Mouse (Mus musculus): ENCODE results near the gene 1700003F12Rik. TPM values are rescaled to one million over a fixed set of nuclear protein-coding genes. Genes with fewer than 3 reads are reported as not detected.

1700003F12Rik gene
- polyA plus RNA-seq, 1 experiment = 828 TPM

DNA sequence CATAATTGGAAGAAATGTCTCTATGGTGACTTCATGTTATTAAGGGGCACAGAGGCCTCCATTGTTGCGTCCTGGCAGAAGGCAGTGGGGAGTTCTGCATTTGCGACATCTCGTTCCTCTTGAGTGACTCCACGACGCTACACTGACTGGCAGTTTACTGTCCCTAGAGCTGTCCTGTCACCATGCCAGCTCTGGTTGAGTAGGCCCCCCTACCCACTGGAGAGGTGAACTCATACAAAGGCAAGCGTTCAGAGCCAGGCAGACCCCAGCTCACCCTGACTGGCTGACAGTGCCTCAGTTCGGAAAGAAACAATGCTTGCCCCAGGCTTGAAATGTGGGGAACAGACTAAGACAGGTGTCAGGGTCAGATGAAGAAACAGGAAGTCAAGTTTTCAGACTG lies 27.4 kb downstream of the 1700003F12Rik start:
- H3K4me3 ChIP-seq (ENCODE audit: control insufficient read depth, low read depth, low read length) = no peak overlapping the region
- no peaks in the 10 kb centered on the region for H3K36me3 ChIP-seq (ENCODE audit: control insufficient read depth, insufficient read depth, low read length)
- peaks cover 3% of the 10 kb centered on the region for H3K4me1 ChIP-seq (ENCODE audit: control insufficient read depth, insufficient read depth, low read length)
- TF ChIP-seq POLR2A (IDR thresholded peaks at IDR 0.05; ENCODE audit: control insufficient read depth, low read depth, low read length) (no peak), CTCF (IDR thresholded peaks at IDR 0.05; ENCODE audit: control insufficient read depth, insufficient read depth, insufficient replicate concordance, low read depth, low read length) (no peak)
- no peaks in the 10 kb centered on the region for H3K27me3 ChIP-seq (ENCODE audit: control insufficient read depth, insufficient read depth, low read length)
- H3K27ac ChIP-seq (ENCODE audit: control insufficient read depth, insufficient read depth, low read depth, low read length) = no peak overlapping the region

DNA sequence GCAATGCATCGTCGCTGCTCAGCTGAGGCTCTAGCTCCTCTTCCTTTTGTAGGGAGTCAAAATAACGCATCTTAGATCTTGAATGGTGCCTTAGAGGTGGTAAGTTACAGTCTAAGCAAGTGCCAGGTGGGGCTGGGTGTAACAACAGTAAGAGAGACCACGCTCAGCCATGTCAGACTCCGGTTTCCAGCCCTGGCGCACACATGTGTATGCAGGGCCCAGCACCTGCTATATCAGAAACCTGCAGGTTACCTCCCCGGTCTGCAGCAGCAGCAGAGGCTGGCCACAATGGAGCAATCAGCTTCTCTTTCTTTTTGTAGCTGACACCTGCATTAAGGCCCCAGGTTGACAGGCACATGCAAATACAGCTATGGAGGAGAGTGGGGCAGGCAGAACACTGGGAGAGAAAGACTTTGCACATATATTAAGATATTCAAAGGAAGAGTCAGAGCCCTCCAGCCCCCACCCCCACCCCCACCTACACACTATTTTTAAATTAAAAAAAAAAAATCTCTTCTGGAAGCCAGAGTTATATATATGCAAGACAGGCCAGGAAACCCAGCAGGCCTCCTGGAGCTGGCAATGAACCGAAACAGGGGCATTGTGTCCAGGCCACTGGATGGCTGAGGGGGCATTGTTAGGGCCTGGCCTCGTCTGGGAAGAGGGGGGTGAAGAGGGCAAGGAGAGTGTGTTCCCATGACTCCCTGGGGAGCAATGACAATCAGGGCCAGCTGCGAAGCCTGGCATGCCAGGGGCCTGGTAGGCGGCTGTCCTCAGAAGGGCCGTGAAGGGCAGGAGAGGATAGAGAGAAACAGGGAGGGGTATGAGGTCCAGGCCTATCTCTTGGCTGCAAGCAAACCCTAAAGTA lies 30.2 kb downstream of the 1700003F12Rik start:
- Histone ChIP-seq H3K4me1 (ENCODE audit: control insufficient read depth, insufficient read depth, low read length) (no peaks in the 10 kb centered on the region), H3K27ac (ENCODE audit: control insufficient read depth, insufficient read depth, low read depth, low read length) (no peak overlapping the region), H3K36me3 (ENCODE audit: control insufficient read depth, insufficient read depth, low read length) (no peaks in the 10 kb centered on the region), H3K27me3 (ENCODE audit: control insufficient read depth, insufficient read depth, low read length) (no peaks in the 10 kb centered on the region), H3K4me3 (ENCODE audit: control insufficient read depth, low read depth, low read length) (no peak overlapping the region)
- TF ChIP-seq CTCF (IDR thresholded peaks at IDR 0.05; ENCODE audit: control insufficient read depth, insufficient read depth, insufficient replicate concordance, low read depth, low read length) = no peak
- no peak for TF ChIP-seq POLR2A (IDR thresholded peaks at IDR 0.05; ENCODE audit: control insufficient read depth, low read depth, low read length)

DNA sequence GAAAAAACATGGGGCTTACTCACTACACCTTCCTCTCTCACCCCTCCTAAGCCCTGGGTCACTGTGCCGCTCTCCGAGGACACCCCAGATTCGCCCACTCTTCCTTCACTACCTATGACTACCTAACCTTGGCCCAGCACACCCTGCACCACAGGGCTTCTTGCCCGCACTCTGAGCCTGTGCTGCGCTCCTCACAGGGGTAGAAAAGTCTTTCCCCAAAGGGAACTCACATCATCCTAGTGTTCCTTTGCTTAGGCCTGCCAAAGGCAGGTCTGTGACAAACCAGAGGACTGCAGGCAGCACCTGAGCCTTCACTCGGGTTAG lies 30.8 kb downstream of the 1700003F12Rik start:
- TF ChIP-seq POLR2A (IDR thresholded peaks at IDR 0.05; ENCODE audit: control insufficient read depth, low read depth, low read length) = no peak
- no peak for TF ChIP-seq CTCF (IDR thresholded peaks at IDR 0.05; ENCODE audit: control insufficient read depth, insufficient read depth, insufficient replicate concordance, low read depth, low read length)
- H3K4me1 ChIP-seq (ENCODE audit: control insufficient read depth, insufficient read depth, low read length) = no peaks in the 10 kb centered on the region
- no peak overlapping the region for H3K4me3 ChIP-seq (ENCODE audit: control insufficient read depth, low read depth, low read length)
- no peaks in the 10 kb centered on the region for H3K27me3 ChIP-seq (ENCODE audit: control insufficient read depth, insufficient read depth, low read length)
- H3K36me3 ChIP-seq (ENCODE audit: control insufficient read depth, insufficient read depth, low read length) = no peaks in the 10 kb centered on the region
- no peak overlapping the region for H3K27ac ChIP-seq (ENCODE audit: control insufficient read depth, insufficient read depth, low read depth, low read length)

DNA sequence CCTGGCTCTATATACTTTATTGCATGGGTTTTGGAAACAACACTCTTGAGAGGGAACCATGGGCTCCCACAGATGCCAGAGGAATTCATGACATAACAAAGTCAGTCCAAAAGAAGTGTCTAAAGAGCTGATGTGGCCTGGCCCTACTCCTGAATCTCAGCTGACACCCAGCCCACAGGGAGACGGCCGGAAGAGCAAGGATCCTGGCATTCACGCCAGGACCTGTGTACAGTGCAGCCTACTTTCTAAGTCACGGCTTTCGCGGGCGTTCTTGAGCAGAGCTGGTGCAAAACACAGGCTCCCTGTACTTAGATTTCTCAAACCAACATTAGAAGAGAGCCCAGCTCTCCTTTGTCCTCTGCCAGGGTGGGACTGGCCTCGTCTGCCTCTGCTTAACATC lies 33.7 kb downstream of the 1700003F12Rik start:
- TF ChIP-seq POLR2A (IDR thresholded peaks at IDR 0.05; ENCODE audit: control insufficient read depth, low read depth, low read length) = no peak
- TF ChIP-seq CTCF (IDR thresholded peaks at IDR 0.05; ENCODE audit: control insufficient read depth, insufficient read depth, insufficient replicate concordance, low read depth, low read length) = no peak
- no peak overlapping the region for H3K4me3 ChIP-seq (ENCODE audit: control insufficient read depth, low read depth, low read length)
- H3K27me3 ChIP-seq (ENCODE audit: control insufficient read depth, insufficient read depth, low read length) = no peaks in the 10 kb centered on the region
- H3K27ac ChIP-seq (ENCODE audit: control insufficient read depth, insufficient read depth, low read depth, low read length) = no peak overlapping the region
- no peaks in the 10 kb centered on the region for H3K4me1 ChIP-seq (ENCODE audit: control insufficient read depth, insufficient read depth, low read length)
- H3K36me3 ChIP-seq (ENCODE audit: control insufficient read depth, insufficient read depth, low read length) = no peaks in the 10 kb centered on the region

DNA sequence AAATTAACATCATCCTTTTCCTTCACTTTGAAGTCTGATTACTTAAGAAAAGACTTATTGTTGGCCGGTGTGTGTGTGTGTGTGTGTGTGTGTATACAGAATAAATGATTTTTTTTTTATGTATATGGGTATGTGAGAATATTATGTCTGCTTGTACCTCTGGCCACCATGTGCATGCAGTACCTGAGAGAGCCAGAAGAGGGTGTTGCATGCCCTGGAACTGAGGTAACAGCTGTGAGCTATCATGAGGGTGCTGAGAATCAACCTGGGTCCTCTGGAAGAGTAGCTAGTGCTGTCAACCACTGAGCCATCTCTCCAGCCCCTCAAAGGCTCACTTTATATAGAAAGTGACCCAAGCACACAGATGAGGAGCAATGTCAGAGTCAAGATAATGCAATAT lies 34.5 kb downstream of the 1700003F12Rik start:
- TF ChIP-seq POLR2A (IDR thresholded peaks at IDR 0.05; ENCODE audit: control insufficient read depth, low read depth, low read length) (no peak), CTCF (IDR thresholded peaks at IDR 0.05; ENCODE audit: control insufficient read depth, insufficient read depth, insufficient replicate concordance, low read depth, low read length) (no peak; the same call in 1 of the 2 replicates)
- no peaks in the 10 kb centered on the region for H3K27me3 ChIP-seq (ENCODE audit: control insufficient read depth, insufficient read depth, low read length)
- H3K4me1 ChIP-seq (ENCODE audit: control insufficient read depth, insufficient read depth, low read length) = no peaks in the 10 kb centered on the region
- no peak overlapping the region for H3K4me3 ChIP-seq (ENCODE audit: control insufficient read depth, low read depth, low read length)
- H3K27ac ChIP-seq (ENCODE audit: control insufficient read depth, insufficient read depth, low read depth, low read length) = no peak overlapping the region
- no peaks in the 10 kb centered on the region for H3K36me3 ChIP-seq (ENCODE audit: control insufficient read depth, insufficient read depth, low read length)

DNA sequence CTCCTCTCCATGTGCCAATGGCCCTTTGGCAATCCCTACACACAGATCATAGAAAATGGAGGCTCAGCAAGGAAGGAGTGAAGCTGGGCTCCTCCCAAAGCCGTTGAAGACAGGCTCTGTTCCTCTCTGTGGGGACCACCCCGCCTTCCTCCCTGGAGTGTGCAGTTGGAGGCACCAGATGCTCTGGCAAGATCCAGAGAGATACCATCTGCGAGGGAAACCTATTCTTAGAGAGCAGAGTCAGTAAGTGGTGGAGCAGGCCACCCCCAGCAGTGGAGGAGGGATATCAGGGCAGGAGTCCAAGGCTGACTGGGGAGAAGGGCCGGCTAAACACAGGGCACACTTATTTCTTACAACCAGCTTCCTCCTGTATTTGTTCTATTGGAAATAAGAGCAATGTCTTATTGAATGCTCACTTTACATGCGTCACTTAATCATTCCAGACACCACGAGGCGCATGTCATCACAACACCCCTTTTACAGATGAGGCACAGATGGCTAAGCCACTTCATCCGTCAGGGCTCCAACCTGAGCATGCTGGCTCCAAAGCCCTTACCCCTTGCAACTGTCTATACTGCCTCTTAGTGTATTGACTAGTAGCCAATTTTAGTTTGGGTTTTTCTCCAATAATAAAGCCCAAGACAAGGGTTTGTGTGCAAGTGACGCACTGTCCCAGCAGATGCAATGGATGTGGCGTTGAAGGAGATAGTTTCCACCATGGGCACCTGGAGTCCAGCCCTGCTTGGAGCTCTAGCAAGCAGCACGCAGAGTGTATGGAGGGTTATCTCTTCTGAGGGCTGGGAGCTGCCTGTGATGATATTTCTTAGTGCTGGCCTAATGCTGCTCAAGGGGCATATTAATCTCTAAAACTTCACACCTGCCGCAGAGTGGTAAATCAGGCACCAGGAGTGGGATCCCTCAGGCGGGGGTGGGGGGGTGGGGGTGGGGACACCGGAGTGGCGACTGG lies 37.3 kb downstream of the 1700003F12Rik start:
- Histone ChIP-seq H3K27ac (ENCODE audit: control insufficient read depth, insufficient read depth, low read depth, low read length) (no peak overlapping the region), H3K36me3 (ENCODE audit: control insufficient read depth, insufficient read depth, low read length) (no peaks in the 10 kb centered on the region), H3K4me3 (ENCODE audit: control insufficient read depth, low read depth, low read length) (no peak overlapping the region), H3K4me1 (ENCODE audit: control insufficient read depth, insufficient read depth, low read length) (no peaks in the 10 kb centered on the region), H3K27me3 (ENCODE audit: control insufficient read depth, insufficient read depth, low read length) (no peaks in the 10 kb centered on the region)
- TF ChIP-seq CTCF (IDR thresholded peaks at IDR 0.05; ENCODE audit: control insufficient read depth, insufficient read depth, insufficient replicate concordance, low read depth, low read length) = no peak

DNA sequence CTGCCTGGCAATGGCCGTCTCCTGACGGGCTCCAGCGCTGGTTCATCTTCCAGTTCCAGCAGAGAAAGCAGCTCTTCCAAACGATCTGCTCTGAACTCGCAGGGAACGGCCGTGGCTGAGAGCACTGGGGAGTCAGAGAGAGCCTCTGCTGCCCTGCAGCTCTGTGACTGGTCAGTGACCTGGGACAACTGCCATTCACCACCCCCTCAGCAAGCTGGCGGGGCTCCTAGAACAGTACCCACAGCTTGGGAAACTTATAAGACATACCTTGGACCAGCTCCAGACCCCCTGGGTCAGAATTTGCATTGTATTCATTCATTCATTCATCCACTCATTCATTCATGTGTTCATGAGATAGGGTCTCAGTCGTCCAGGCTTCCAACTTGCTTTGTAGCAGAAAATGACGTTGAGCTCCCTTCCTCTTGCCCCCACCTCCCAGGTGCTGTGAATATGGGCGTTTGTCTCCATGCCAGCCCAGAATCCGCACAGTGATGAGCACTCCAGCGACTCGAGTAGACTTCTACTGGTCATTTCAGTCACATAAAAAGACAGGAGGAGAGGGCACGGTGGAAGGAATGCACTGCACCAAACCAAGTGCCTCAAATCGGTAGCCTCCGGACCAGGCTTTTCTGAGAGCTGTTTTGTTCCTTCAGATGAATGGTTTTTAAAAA lies 38.2 kb downstream of the 1700003F12Rik start:
- no peaks in the 10 kb centered on the region for H3K36me3 ChIP-seq (ENCODE audit: control insufficient read depth, insufficient read depth, low read length)
- TF ChIP-seq POLR2A (IDR thresholded peaks at IDR 0.05; ENCODE audit: control insufficient read depth, low read depth, low read length) (no peak), CTCF (IDR thresholded peaks at IDR 0.05; ENCODE audit: control insufficient read depth, insufficient read depth, insufficient replicate concordance, low read depth, low read length) (no peak)
- H3K27me3 ChIP-seq (ENCODE audit: control insufficient read depth, insufficient read depth, low read length) = no peaks in the 10 kb centered on the region
- no peak overlapping the region for H3K27ac ChIP-seq (ENCODE audit: control insufficient read depth, insufficient read depth, low read depth, low read length)
- no peaks in the 10 kb centered on the region for H3K4me1 ChIP-seq (ENCODE audit: control insufficient read depth, insufficient read depth, low read length)
- no peak overlapping the region for H3K4me3 ChIP-seq (ENCODE audit: control insufficient read depth, low read depth, low read length)
